Mouse (Mus musculus): ENCODE data around the gene Stip1. TPM values are rescaled to one million over a fixed set of nuclear protein-coding genes. Genes with fewer than 3 reads are reported as not detected.
"Not testable (repeated sequence)": the region's sequence is repeated elsewhere in the genome, so short reads cannot be mapped to it uniquely, and the experiment has no call there.

Gene Stip1
- total RNA-seq (2021): 100 to 1,000 TPM; 169 to 202 TPM

DNA sequence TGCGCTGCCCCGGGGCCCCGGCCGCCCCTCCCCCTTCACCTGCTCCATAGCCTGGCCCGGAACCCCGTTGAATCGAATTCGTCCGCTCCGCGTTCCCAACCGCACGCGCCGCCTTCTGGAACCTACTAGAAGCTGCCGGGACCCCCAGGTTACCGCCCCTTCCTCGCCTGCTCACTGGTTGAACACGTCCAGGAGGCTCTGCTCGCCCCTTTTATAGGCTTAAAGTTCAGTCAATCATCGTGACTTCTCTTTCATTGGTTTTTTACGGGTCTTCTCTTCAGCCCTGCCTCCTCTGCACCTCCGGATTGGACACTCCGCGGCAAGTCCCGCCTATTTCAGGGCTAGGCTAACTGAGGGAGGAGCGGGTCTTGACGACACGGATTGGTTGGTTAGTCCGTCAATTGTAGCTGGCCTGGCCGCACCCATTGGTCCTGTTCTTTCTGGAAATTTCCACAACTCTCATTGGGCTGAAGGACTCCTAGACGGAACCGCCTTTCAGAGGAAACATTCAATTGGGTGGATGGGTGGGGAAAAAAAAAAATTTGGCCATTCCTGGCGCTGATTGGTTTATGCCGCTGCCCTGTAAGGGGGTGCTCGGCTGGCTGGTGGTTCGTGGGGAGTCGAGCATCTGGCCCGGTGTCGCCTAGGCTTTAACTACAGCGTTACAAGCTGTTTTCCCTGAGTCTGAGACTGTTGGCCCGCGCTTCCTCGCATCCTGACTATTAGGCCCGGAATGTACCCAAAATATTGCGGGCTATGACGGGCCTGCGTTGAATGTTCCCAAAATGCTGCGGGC, at the start of gene Stip1:
Gene Stip1, minus strand, starts transcription at position 127 of the 796 bp plus-strand sequence.
- peak; percentile 92 to 94 for DNase-seq (ENCODE audit: extremely low spot score in 1 of 2, low spot score in 1 of 2)

DNA sequence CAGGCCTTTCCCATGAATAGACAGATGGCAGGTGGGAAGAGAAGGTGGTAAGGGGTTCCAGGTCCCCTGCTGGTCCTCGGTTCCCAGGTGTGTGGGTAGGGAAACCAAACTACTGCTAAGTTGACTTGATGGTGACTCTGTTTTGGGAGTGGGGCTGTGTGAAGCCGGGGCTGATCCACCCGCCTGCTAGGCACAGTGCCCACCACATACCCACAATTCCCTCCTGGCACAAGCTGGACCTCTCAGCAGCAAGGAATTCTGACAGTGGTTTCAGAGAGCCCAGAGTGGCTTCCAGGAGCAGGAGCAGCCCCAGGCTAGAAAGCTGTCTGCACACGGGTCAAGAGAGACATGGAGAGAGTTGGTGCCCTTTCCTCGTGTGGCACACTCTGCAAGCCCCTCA, 49.3 kb upstream of the Stip1 start:
- no peak for DNase-seq (ENCODE audit: extremely low spot score in 1 of 2, low spot score in 1 of 2)

DNA sequence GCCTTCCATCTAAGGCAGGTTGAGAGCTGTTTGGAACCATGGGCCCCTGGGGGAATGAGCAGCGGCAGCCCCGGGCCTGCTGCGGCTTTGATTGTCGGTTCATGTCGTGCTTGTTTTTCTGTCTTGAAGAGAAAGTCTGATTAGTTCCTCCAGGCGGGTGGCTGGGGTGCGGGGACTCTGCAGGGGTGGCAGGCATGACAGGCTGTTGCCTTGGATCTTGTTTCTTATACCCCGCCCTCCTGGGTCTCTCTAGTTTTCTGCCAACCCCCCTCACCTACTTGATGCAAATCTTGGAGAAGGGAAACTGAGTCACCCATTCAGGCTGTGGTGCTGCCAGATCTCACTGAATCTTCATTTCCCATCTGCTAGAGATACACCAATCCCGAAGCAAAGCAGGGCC, 48.8 kb upstream of the Stip1 start:
- DNase-seq (ENCODE audit: extremely low spot score in 1 of 2, low spot score in 1 of 2): no peak

DNA sequence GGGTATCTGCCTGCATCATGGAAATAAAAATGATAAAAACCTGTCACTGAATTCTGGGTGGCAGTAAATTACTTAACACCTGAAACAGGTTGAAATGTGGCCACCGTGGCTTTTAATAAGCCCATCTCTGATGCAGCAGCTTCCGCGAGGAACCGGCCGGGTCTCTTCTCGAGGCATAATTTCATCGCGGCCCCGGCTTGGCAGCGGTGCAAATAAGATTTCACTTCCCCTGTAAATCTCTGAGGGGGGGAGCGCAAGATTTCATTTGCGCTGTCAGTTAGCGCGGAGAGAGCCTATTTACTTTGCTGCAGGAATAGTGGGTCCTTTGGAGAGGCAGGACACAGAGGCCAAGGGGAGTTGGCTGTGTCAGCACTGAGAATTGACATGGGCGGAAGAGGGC, 45.0 kb upstream of the Stip1 start:
- no peak for DNase-seq (ENCODE audit: extremely low spot score in 1 of 2, low spot score in 1 of 2)

DNA sequence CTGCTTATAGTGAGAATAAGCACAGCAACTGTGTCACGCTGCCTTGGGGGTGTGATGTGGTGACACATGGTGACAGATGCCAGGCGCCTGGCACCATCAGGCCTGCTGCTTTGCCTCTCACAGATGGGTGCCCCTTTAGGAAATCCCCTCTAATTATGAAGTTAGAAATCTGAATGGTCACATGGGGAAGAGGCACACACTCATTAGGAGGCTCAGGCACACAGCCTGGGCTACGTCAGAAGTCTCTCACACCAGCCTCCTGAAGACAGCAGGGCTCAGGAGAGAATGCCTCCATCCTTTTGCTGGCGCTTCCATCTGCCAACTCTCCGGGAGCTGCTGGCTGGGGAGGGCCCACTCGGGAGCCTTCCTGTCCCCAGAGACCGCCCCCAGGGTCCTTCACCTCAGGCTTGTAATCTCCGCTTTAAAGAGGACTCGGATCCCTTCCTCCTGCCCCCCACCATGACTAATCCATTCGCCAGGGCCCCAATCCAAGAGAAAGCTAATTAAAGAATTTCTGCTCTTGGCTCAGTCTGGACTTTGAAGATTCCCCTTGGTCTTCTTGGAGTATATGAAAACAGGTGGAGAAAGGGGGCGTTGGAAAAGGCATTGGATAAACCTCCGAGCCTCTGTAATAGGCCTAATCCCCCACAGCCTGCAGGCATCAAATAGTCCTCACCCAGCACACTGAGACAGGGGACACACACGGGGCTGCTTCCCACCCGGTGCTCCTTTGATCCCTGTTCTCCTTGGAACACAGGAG, 43.4 kb upstream of the Stip1 start:
- no peak for DNase-seq (ENCODE audit: extremely low spot score in 1 of 2, low spot score in 1 of 2)

DNA sequence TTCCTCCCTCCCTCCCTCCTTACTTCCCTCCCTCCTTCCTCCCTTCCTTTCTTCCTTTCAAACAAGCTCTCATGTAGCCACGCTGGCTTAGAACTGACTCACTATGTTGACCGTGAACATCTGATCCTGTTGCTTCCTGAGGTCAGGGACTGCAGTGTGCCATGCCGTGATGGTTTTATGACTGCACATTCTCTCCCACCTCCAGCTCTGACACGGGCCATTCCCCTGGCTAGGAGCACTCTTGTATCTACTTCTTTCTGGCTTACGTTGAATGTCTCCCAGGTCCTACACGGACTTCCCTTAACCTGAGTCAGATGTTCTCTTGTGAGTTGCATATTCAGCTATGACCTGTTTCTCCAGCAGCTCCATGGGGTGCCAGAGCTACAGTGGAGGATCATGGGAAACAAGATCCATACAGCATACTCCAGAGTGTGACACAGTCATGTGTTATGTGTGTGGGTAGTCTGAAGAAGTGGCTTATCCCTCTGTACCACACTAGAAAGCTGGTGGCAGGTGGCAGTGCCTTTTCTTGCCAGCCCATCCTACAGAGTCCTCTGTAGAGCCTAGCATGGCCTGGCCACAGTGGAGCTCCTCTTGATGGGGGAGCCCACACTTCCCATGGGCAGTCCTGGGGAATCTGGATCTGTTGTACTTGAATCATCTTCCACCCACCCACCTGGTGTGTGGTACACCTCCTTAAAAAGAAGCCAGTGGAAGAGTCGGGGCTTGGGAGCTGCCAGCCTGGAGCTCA, 41.9 kb upstream of the Stip1 start:
- DNase-seq (ENCODE audit: extremely low spot score in 1 of 2, low spot score in 1 of 2): no peak

DNA sequence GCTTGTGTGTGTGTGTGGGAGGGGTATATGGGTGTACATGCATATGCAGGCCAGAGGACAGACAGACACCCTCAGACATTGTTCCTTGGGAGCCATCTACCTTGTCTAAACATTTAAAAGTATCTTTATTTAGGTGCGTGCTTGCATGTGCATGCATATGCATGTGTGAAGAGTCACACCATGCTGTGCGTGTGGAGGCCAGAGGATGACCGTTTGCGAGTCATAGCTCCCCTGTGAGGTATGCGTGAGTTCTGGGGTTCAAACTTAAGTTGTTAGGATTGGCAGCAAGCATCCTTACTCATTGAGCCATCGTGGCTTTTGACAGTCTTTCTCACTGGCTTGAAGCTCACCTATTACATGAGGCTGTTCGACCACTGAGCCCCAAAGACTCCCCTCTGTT, 38.5 kb upstream of the Stip1 start:
- DNase-seq (ENCODE audit: extremely low spot score in 1 of 2, low spot score in 1 of 2): no peak

DNA sequence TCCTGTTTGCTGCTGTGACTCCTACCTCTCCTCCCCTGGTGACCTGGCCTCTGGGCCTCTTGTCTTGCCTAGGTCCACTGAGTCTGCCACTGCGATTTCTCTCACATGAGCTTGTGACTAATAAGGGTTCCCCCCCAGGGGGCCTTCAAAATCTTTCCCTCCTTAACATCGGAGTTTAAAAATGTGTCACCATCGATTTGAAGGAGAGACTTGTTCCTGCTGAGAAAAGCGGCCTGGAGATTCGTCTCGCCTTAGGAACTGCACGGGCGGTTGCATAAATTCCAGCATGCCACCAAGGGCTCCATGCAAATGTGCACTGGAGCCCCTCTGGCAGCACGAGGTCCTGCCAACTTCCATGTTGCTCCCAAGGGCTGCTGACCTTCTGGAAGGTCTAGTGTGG, 37.9 kb upstream of the Stip1 start:
- no peak for DNase-seq (ENCODE audit: extremely low spot score in 1 of 2, low spot score in 1 of 2)

DNA sequence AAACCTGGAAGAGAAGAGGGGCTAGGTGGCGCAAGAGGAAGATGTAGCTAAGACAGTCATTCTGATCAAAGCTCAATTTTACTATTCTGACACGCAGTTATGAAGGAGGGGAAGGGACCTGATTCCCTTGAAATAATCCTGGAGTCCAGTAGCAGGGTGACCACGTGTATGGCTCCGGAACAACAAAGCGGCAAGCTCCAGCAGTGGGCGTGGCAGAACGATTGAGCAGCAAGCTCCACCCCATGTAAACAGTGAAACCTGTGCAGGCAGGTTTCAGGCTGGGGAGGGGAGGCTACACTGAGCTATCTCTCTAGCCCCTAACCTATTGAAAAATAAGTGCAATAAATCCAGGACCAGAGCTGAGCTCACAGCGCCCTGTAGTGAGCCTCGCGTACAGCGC, 35.6 kb upstream of the Stip1 start:
- not testable (repeated sequence) for DNase-seq (ENCODE audit: extremely low spot score in 1 of 2, low spot score in 1 of 2)

DNA sequence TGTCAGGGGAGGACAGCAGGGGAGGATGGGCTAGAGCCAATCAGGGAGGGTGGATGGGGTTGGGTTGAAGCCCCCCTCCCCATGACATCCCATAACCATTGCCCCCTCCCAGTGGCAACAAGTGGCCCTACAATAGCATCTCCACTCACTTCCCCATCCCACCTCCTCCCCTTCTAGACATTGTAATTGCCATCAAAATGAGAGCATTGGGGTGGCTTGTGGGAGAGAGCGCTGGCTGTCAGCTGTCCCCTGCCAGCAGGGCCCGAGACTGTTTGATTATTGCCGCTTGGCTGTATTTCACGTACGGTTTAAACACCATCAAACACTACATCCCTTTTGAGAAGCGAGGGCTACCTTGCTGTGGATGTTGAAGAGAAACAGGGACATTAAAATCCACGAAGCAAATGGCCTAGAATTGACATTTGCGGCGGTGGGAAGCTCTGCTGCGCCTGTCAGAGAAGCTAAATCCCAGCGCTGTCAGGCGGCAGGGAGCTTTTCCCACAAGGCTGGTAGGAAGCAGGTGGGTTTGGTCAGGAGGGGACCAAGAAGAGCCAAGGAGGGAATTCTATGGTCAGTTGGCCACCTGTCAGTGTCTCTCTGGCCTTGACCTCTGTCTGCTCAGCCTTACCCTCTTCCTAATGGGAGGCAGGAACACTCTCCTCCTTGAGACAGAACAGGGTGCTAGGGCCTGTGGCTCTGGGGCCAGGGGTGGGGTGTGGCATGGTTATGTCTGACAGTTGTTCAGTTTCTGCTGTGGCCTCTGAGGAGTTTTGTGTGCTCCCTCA, 34.4 kb upstream of the Stip1 start:
- DNase-seq (ENCODE audit: extremely low spot score in 1 of 2, low spot score in 1 of 2): no peak

DNA sequence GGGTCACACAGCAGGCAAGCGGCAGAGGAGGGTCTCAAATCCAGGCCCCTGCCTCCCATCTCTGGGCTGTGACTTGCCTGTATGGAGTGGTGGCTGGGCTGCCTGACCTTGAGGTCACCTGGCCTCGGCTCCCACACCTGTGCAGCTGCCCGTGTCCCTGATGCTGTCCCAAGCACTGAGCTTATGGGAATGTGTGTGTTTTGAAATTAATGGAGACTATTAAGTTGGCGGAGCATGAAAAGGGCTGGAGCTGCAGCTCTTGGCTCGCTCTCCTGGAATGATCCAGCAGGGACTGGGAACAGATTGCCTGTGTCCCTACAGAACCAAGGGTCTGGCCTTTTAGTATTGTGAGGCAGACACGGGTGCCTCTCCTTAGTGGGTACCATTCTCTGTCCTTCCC, 32.5 kb upstream of the Stip1 start:
- DNase-seq (ENCODE audit: extremely low spot score in 1 of 2, low spot score in 1 of 2): no peak

DNA sequence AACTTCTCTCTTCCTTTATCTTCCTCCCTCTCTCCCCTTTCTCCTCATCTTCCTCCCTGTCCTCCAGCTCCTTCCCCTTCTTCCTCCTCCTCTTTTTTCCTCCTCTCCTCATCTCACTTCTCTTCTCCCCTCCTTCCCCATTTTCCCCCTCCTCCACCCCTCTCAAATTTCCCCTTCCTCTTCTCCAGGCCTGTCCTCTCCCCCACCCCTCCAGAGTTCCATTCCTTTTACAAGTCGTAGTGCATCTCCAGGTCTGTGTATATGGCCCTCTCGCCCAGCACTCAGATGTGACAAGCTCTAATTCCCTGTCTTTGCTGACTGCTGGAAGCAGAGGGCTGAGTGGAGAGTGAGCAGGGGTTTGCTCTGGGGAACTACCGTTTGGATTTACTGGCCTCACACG, 31.0 kb upstream of the Stip1 start:
- no peak for DNase-seq (ENCODE audit: extremely low spot score in 1 of 2, low spot score in 1 of 2)

DNA sequence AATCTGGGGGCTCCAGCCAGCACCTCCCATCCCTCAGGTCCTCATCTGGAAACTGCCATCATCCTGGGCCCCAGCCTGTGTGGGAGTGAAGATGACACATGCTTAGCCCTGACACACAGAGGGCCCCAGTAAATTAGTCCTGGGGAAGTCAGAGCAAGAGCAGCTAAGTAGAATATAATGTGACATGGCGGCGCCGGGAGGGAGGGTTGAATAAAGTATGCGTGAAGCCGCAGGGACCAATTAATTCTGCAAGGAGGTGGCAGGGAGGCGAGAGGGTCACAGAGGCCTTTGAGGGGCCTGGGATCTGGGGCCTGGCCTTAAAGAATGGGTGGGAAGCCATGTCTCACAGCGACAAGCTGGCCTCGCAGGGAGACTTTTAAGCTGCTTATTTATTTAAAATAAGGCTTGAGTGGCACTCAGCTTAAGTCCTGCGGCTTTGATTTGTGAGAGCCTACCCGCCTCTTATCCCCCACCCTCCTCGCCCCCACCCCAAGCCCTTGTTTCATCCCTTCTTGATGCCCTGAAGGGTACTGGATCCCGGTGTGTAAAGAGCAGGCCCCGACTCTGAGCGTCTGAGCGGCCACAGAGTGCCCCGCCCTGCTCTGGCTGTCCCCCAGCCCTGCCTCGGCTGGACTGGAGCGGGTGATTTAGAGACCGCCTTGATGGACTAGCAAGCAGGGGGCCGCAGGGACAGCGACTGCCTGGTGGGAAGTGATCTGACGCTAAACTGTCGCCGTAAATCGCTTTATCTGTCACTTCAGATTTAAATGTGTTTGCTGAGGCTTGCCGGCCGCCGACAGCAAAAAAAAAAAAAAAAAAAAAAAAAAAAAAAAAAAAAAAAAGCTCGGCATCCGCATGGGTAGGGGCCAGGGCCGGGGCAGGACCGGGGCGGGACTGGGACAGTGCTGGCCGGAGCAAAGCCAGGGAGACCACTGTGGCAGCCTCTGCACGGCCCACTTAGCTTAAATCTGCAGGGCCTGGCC, 30.3 kb upstream of the Stip1 start:
- DNase-seq (ENCODE audit: extremely low spot score in 1 of 2, low spot score in 1 of 2): no peak

DNA sequence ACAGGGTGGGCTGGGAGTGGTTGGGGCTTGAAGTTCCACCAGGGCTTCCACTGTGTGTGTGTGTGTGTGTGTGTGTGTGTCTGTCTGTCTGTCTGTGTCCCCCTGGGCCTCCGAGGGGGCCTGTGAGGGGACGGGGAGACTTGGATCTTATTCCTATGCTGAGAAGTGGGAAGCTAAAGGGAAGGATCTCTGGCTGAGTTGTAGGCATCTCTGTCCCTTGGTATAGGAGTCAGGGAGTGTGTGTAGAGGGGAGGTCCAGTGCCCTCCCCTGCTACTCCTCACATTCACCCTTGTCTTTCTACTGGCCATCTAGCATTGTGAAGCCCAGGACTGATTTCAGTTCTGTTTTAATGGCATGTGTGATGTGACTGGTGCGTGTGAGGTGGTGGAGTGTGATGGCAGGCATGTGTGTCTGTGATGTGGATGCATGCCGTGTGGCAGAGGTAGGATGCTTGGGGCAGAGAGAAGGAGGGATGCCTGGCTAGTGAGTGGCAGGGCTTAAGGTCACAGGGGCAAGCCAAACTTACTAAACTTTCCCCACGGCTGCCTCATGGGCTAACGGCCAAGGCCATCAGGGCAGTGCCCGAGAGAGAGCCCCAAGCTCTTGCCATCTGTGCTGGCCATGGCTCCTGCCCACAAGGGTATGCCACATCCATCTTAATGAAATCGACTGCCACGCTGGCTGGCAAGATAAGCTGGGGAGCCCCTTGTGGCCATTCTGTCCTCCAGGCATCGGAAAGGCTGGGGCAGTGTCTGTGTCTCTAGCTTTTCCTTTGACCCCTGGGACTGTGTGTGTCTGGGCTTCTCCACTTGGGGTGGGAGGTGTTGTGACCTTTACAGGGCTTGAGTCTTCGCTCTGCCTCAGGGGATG, 29.1 kb upstream of the Stip1 start:
- DNase-seq (ENCODE audit: extremely low spot score in 1 of 2, low spot score in 1 of 2): no peak

DNA sequence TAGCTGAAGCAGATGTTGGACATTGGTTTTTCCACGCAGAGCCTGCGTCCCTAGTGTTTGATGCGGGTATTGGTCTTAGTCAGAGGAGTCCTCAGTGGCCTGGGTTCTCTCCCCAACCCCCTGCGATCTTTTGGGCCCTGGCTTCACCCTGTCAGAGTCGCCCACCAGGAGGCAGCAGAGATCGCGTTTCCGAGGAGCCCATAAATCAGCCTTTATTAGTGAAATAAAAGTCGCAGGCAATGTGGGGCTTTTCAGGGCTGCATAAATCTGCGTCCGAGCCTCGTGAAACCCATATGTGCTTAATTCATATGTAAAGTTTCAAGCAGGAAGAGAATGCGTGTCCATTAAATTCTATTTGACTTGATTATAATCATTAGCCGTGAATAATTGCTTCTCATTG, 28.4 kb upstream of the Stip1 start:
- peak; percentile 82 to 96 for DNase-seq (ENCODE audit: extremely low spot score in 1 of 2, low spot score in 1 of 2)

DNA sequence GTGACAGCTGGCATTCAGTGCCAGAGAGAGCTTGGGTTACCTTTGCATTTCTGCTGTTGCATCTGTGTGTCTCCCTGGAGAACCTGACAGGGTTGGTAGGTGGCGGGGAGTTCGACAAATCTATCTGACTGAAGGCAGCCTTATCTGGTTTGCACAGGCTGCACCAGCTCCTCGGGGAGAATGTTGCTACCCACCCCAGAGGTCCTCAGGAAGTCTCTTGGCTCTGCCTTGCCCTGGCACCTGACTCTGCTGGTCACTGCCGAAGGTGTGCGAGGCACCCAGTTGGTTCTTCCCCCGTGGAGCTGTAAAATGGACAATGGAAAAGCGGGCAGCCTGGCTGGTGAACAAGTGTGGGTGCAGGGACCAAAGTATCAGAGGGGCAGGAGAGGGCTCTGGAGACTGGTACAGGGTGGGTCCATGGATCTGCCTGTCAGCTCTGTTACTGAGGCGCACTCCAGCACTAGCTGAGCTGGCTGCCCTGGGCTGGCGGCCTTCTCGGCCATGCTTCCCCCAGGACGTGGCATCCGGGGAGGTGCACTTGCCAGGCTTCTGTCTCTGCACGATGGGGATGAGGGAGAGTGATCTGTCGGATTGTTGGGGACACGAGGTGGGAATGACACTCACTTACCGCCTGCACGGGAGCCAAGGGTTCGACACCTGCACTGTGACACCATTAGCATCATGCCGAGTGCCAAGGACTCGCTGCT, 27.7 kb upstream of the Stip1 start:
- no peak for DNase-seq (ENCODE audit: extremely low spot score in 1 of 2, low spot score in 1 of 2)

DNA sequence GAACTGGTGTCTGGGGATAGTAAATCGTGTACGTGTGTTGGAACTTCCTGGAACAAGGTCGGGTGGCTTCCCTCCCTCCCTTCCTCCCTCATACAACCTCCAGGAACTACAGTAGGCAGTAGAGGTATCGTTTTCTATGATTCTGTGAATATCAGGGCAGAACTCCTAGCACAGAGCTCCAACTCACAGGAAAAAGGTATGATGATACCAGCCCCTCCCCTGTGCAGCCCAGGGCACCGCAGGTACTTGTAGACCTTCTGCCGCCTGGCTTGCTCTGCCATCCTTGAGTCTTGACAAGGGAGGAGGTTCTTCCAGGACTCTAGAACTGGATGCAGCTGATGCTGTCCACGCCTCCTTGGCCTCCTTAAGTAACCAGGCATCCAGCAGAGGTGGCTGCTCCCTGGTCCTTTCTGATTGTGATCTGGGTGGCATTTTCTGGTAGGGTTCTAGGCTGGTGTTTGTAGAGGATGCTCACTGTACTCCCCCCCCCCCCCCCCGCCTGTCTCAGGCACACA, 27.1 kb upstream of the Stip1 start:
- DNase-seq (ENCODE audit: extremely low spot score in 1 of 2, low spot score in 1 of 2): no peak

All from layer of hippocampus, postnatal 25 days (tissue).